Mouse (Mus musculus): Measurements from ENCODE around the gene Nlrx1. TPM values are rescaled to one million over a fixed set of nuclear protein-coding genes. Genes with fewer than 3 reads are reported as not detected.

The Nlrx1 gene
- total RNA-seq (2014; rRNA removed) (4.2 and 6.2 TPM in 2 replicates), polyA plus RNA-seq (2015; fragmentation: Nextera tagmentation; extraction: Ambion mirVana) (6.0 and 6.9 TPM in 2 replicates)

DNA sequence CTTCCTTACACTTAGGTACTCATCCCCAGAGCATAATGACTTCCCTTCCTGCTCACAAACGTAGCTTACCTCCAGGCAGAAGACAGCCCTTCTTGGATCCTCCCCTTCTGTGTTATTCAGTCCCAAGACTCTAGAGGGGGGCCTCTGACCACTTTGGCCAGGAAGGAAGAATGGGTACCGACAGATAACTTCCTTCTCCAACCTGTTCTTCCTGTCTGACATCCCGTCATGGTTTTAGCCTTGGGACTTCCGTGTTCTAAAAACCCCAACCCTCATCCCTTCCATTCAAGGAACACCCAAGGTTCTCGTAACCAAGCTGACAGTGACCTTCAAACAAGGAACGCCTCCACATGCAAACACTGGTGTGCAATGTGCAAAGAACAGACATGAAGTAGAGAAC is at the start of gene Nlrx1:
TSS of gene Nlrx1 (minus strand) at position 168 of the 400 bp plus-strand sequence.
- H3K27me3 ChIP-seq (ENCODE audit: insufficient read depth, low read length): no peaks in the 10 kb centered on the region
- no peaks in the 10 kb centered on the region for H3K9me3 ChIP-seq (ENCODE audit: low read length)
- H3K27ac ChIP-seq (ENCODE audit: low read depth, low read length): peak within 1 kb of the TSS; percentile 59
- peak within 1 kb of the TSS; percentile 60 for H3K4me2 ChIP-seq (ENCODE audit: low read depth, low read length, poor library complexity, severe bottlenecking)
- H3K4me1 ChIP-seq (ENCODE audit: insufficient read depth, low read length): peaks cover 12% of the 10 kb centered on the region
- H3K9ac ChIP-seq (replicated peaks; ENCODE audit: low read length, poor library complexity, severe bottlenecking): peak within 1 kb of the TSS; percentile 61
- H3K4me3 ChIP-seq (ENCODE audit: low read depth, low read length): peak within 1 kb of the TSS; percentile 31
- no peak for TF ChIP-seq CTCF (IDR thresholded peaks at IDR 0.05)
- 0 out of 2 replicates have a peak, but pooled peaks cover 4% of the 10 kb centered on the region for H3K36me3 ChIP-seq (ENCODE audit: insufficient read depth, low read length)
- ATAC-seq (ENCODE audit: low FRiP score) (no peak), DNase-seq (ENCODE audit: low spot score) (no peak)
- WGBS: 81% methylated on average over 6 of the region's 6 CpGs

DNA sequence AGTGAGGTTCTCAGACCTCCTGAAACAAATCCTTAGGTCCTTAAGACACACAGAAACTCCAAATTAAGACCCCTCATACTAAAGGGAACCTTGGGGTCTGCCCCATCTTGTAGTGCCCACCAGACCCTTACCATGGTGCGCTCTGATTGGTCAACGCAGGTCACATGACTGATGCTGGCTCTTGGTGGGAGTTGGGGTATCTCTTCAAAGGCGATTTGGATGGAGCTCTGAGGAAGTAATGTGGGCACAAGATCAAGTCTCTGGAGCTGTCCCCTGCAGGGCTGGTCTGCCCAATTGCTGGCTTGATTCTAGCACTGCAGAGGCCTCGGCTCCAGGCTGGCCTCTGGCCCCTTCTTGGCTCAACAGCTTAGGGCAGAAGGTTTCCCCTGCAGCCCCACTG is 49.1 kb upstream of the Nlrx1 start:
- Histone ChIP-seq H3K4me1 (ENCODE audit: insufficient read depth, low read length) (peaks cover 17% of the 10 kb centered on the region), H3K27me3 (ENCODE audit: insufficient read depth, low read length) (no peaks in the 10 kb centered on the region), H3K9me3 (ENCODE audit: low read length) (no peaks in the 10 kb centered on the region), H3K27ac (ENCODE audit: low read depth, low read length) (no peak overlapping the region), H3K4me2 (ENCODE audit: low read depth, low read length, poor library complexity, severe bottlenecking) (peak overlapping the region; percentile 79), H3K9ac (replicated peaks; ENCODE audit: low read length, poor library complexity, severe bottlenecking) (peak overlapping the region; percentile 19; the same call in 1 of the 2 replicates), H3K4me3 (ENCODE audit: low read depth, low read length) (no peak overlapping the region), H3K36me3 (ENCODE audit: insufficient read depth, low read length) (peaks cover 33% of the 10 kb centered on the region)
- DNase-seq (ENCODE audit: low spot score): no peak
- no peak for TF ChIP-seq CTCF (IDR thresholded peaks at IDR 0.05)
- no peak for ATAC-seq (ENCODE audit: low FRiP score)
- 63% methylated on average over 4 of the region's 4 CpGs for WGBS

DNA sequence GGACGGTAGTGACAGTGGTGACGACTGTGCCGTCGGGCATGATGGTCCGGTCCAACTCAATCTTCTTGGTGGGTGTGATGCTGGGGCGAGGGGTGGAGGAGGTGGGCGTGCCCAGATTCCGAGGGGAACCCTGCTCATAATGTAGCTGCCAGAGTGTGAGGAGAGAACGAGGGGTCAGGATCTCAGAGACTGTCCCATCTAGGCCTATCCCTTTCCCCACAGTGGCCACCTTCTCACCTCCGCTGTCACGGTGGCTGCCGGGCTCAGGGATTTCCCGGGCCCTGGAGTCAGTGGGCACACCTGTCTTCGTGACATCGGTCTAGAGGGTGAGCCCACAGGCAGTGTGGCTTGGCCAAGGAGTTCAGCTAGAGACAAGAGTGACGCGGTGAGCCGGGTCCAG is 46.5 kb upstream of the Nlrx1 start:
- DNase-seq (ENCODE audit: low spot score) (no peak), ATAC-seq (ENCODE audit: low FRiP score) (no peak)
- Histone ChIP-seq H3K9ac (replicated peaks; ENCODE audit: low read length, poor library complexity, severe bottlenecking) (no peak overlapping the region), H3K4me3 (ENCODE audit: low read depth, low read length) (no peak overlapping the region), H3K4me2 (ENCODE audit: low read depth, low read length, poor library complexity, severe bottlenecking) (no peak overlapping the region), H3K9me3 (ENCODE audit: low read length) (no peaks in the 10 kb centered on the region), H3K27me3 (ENCODE audit: insufficient read depth, low read length) (no peaks in the 10 kb centered on the region), H3K4me1 (ENCODE audit: insufficient read depth, low read length) (peaks cover 17% of the 10 kb centered on the region; the same call in 1 of the 2 replicates), H3K27ac (ENCODE audit: low read depth, low read length) (no peak overlapping the region), H3K36me3 (ENCODE audit: insufficient read depth, low read length) (peaks cover 46% of the 10 kb centered on the region)
- TF ChIP-seq CTCF (IDR thresholded peaks at IDR 0.05): no peak
- WGBS: 96% methylated on average over 18 of the region's 18 CpGs

DNA sequence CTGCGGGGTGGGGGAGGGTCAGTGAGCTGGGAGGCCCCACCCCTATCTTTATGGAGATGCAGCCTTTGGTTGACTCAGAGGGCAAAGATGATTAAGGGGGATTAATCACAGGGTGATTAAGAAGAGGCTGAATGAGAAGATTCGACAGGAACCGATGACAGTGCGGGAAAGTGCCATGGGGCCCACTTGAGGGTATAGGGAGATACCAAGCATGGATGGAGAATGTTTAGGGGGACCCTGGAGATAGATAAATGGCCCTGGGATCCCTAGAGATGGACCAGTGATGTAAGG is 45.8 kb upstream of the Nlrx1 start:
- ATAC-seq (ENCODE audit: low FRiP score) (no peak), DNase-seq (ENCODE audit: low spot score) (no peak)
- no peak for TF ChIP-seq CTCF (IDR thresholded peaks at IDR 0.05)
- Histone ChIP-seq H3K4me3 (ENCODE audit: low read depth, low read length) (no peak overlapping the region), H3K4me1 (ENCODE audit: insufficient read depth, low read length) (peaks cover 17% of the 10 kb centered on the region; the same call in 1 of the 2 replicates), H3K9me3 (ENCODE audit: low read length) (no peaks in the 10 kb centered on the region), H3K27me3 (ENCODE audit: insufficient read depth, low read length) (no peaks in the 10 kb centered on the region), H3K36me3 (ENCODE audit: insufficient read depth, low read length) (peaks cover 46% of the 10 kb centered on the region), H3K27ac (ENCODE audit: low read depth, low read length) (no peak overlapping the region), H3K4me2 (ENCODE audit: low read depth, low read length, poor library complexity, severe bottlenecking) (no peak overlapping the region), H3K9ac (replicated peaks; ENCODE audit: low read length, poor library complexity, severe bottlenecking) (no peak overlapping the region)
- WGBS: 55% methylated on average over 4 of the region's 4 CpGs

GRCm38 (mm10) chr9:44313476-44314256 is 45.3 kb upstream of the Nlrx1 start:
- no peaks in the 10 kb centered on the region for H3K27me3 ChIP-seq (ENCODE audit: insufficient read depth, low read length)
- TF ChIP-seq CTCF (IDR thresholded peaks at IDR 0.05): no peak
- ATAC-seq (ENCODE audit: low FRiP score): no peak
- peaks cover 13% of the 10 kb centered on the region; the same call in 1 of the 2 replicates for H3K4me1 ChIP-seq (ENCODE audit: insufficient read depth, low read length)
- peaks cover 46% of the 10 kb centered on the region for H3K36me3 ChIP-seq (ENCODE audit: insufficient read depth, low read length)
- no peak overlapping the region for H3K4me2 ChIP-seq (ENCODE audit: low read depth, low read length, poor library complexity, severe bottlenecking)
- H3K9ac ChIP-seq (replicated peaks; ENCODE audit: low read length, poor library complexity, severe bottlenecking): no peak overlapping the region; the same call in 1 of the 2 replicates
- WGBS: 68% methylated on average over 19 of the region's 19 CpGs
- H3K4me3 ChIP-seq (ENCODE audit: low read depth, low read length): no peak overlapping the region
- H3K9me3 ChIP-seq (ENCODE audit: low read length): no peaks in the 10 kb centered on the region
- no peak overlapping the region for H3K27ac ChIP-seq (ENCODE audit: low read depth, low read length)
- peak; percentile 47 for DNase-seq (ENCODE audit: low spot score)

Measured in midbrain, postnatal 0 days (tissue).